Mouse (Mus musculus): ENCODE data around the gene Ciita.
A peak's percentile ranks its signal among the peaks of the same experiment; 100 is the strongest.

DNA sequence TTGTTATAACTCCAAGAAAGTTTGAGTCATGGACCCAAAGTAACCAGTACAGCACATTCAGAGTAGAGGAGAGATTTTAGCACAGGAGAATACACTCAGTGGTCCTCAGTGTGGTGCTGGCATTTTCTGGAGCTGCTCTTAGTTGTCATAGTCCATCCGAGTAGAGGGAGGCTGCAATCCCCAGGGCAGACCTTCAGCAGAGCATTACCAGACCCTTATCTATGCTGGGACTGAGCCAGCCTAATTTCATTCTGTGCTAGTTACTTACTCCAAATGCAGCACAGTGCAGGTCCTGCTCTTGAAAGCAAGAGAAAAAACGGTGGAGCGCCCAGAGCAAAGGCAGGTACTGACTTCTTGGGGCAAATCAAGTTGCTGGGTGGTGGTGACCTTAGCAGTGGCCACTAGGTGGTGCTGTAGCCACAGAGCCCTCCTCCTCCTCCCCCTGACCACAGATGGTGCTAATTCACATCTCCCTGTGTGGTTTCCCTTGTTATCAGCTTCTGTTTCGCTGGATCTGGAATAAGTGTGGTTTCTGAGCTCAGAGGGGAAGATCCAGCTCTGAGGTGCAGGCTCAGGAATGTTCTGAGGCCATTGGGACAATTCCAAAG lies 85.5 kb downstream of the Ciita start:
- TF ChIP-seq CTCF (IDR thresholded peaks at IDR 0.05; ENCODE audit: insufficient read depth, low read length) (peak; percentile 98), POLR2A (IDR thresholded peaks at IDR 0.05; ENCODE audit: borderline replicate concordance, extremely low read depth, low read depth, low read length) (no peak)
